Mouse (Mus musculus): ENCODE results near the gene Fga.

- TF ChIP-seq CTCF (IDR thresholded peaks at IDR 0.05; ENCODE audit: control insufficient read depth, insufficient read depth, insufficient read length) (no peak), USF1 (IDR thresholded peaks at IDR 0.05; ENCODE audit: low read depth) (no peak), MAX (IDR thresholded peaks at IDR 0.05) (no peak)
Measured at GRCm38 (mm10) chr3:83038865-83039264, 13.0 kb downstream of the Fga start.

Measured in C2C12 (cell line).